ENCODE assay signal across 11 mouse cellular contexts in genomic region chr4:118108779-118109178, GRCm38 (mm10). TPM values are rescaled to one million over a fixed set of nuclear protein-coding genes. Genes with fewer than 3 reads are reported as not detected.
DNase-seq lines count a peak whose midpoint lies in the region; ATAC-seq lines count a peak whose summit lies in the region.
"Had no signal": no experiment of that assay in that cellular context is flagged by ENCODE, and none has a peak within 500 bp of the region (broad histone marks: within the 10 kb centered on the region; RNA-seq: fewer than 3 reads in every experiment).

No protein-coding gene starts in this region.

- ATAC-seq in embryonic facial prominence, embryonic 14.5 days (ENCODE audit: low read depth) = peak; percentile 33; the same call in 1 of the 2 replicates
- ATAC-seq in lung, embryonic 16.5 days (ENCODE audit: low read depth) = peak; percentile 89
- no peak for ATAC-seq in cerebellum, adult (ENCODE audit: insufficient number of reproducible peaks, low FRiP score, low TSS enrichment)
- ATAC-seq: Patski had no signal

- no peak overlapping the region for H3K4me2 ChIP-seq in embryonic facial prominence, embryonic 14.5 days (ENCODE audit: low read depth, low read length)
- no peak overlapping the region for H3K4me2 ChIP-seq in lung, embryonic 16.5 days (ENCODE audit: low read depth, low read length)

- 0 out of 2 replicates have a peak overlapping the region, but pooled peaks have one; percentile 19 for H3K9ac ChIP-seq in embryonic facial prominence, embryonic 14.5 days (ENCODE audit: low read depth, low read length)
- H3K9ac ChIP-seq in lung, embryonic 16.5 days (ENCODE audit: low read length) = no peak overlapping the region

- H3K4me3 ChIP-seq in embryonic facial prominence, embryonic 14.5 days (ENCODE audit: low read depth, low read length) = no peak overlapping the region
- H3K4me3 ChIP-seq in lung, embryonic 16.5 days (ENCODE audit: low read length) = no peak overlapping the region

- peaks cover 10% of the 10 kb centered on the region; the same call in 1 of the 2 replicates for H3K36me3 ChIP-seq in embryonic facial prominence, embryonic 14.5 days (ENCODE audit: control insufficient read depth, insufficient read depth, low read length)
- H3K36me3 ChIP-seq in lung, embryonic 16.5 days (ENCODE audit: control insufficient read depth, insufficient read depth, low read length) = no peaks in the 10 kb centered on the region

- intact Hi-C loops in gastrocnemius, postnatal 14 days (cut with DNase I; ENCODE audit: low total_unique reads) = no loop called here
- intact Hi-C loops in heart, postnatal 25 days (cut with DNase I) = no loop called here

- 0 out of 2 replicates have a peak, but pooled peaks cover 5% of the 10 kb centered on the region for H3K9me3 ChIP-seq in embryonic facial prominence, embryonic 14.5 days (ENCODE audit: control insufficient read depth, low read length)
- H3K9me3 ChIP-seq in lung, embryonic 16.5 days (ENCODE audit: control insufficient read depth, low read length) = peaks cover 4% of the 10 kb centered on the region; the same call in 1 of the 2 replicates

- DNase-seq in gastrocnemius, postnatal 14 days = peak; percentile 49
- DNase-seq in gastrocnemius, adult 8-10 months (ENCODE audit: low spot score in 2 of 2) = no peak
- no peak for DNase-seq in embryonic facial prominence, embryonic 14.5 days (ENCODE audit: low spot score)
- DNase-seq in heart, postnatal 25 days (ENCODE audit: low spot score) = peak; percentile 26
- DNase-seq in cerebellum, postnatal 14 days = no peak
- no peak for DNase-seq in thymus, postnatal 25 days
- DNase-seq: B cell, adult 2 months; right cerebral cortex, adult 18-20 months had no signal

- no peaks in the 10 kb centered on the region for H3K27me3 ChIP-seq in embryonic facial prominence, embryonic 14.5 days (replicated peaks; ENCODE audit: control insufficient read depth, insufficient read depth, low read length)
- no peaks in the 10 kb centered on the region for H3K27me3 ChIP-seq in lung, embryonic 16.5 days (ENCODE audit: control insufficient read depth, insufficient read depth, low read depth, low read length)
- H3K27me3 ChIP-seq: Patski had no signal

- WGBS in embryonic facial prominence, embryonic 14.5 days = 61% methylated on average over 7 of the region's 7 CpGs
- WGBS in lung, embryonic 16.5 days = 36% methylated on average over 7 of the region's 7 CpGs

- 0 out of 2 replicates have a peak, but pooled peaks cover 5% of the 10 kb centered on the region for H3K4me1 ChIP-seq in embryonic facial prominence, embryonic 14.5 days (ENCODE audit: control insufficient read depth, insufficient read depth, low read length)
- peaks cover 12% of the 10 kb centered on the region for H3K4me1 ChIP-seq in lung, embryonic 16.5 days (replicated peaks; ENCODE audit: control insufficient read depth, insufficient read depth, low read length)

- H3K27ac ChIP-seq in embryonic facial prominence, embryonic 14.5 days (replicated peaks; ENCODE audit: low read depth, low read length) = no peak overlapping the region
- peak overlapping the region; percentile 32 for H3K27ac ChIP-seq in lung, embryonic 16.5 days (ENCODE audit: low read length)

RNA-seq across cellular contexts. Expression of gene St3gal3, which starts 25.9 kb away (rescaled TPM):
- 10 to 100 TPM; 50.0 to 56.1 TPM for total RNA-seq in gastrocnemius, postnatal 14 days (2021)
- total RNA-seq in gastrocnemius, adult 8-10 months (2022) = 10 to 100 TPM; 76.0 to 83.1 (median 80.6) TPM
- polyA plus RNA-seq in embryonic facial prominence, embryonic 14.5 days (2014; fragmentation: Nextera tagmentation; extraction: Ambion mirVana) = 5.6 and 6.6 TPM in 2 replicates
- total RNA-seq in heart, postnatal 25 days (2021) = 10 to 100 TPM; 61.6 to 66.6 TPM
- polyA plus RNA-seq in lung, embryonic 16.5 days (2015; fragmentation: Nextera tagmentation; extraction: Ambion mirVana) = 6.7 TPM in 2 replicates

Comparison
In these comparisons a context has a peak if more than half of its experiments do, and no peak if none do; other contexts are left out.
1. DNase-seq: peak in gastrocnemius, postnatal 14 days (single experiment) and heart, postnatal 25 days (single experiment); none in gastrocnemius, adult 8-10 months (0 of 2), embryonic facial prominence, embryonic 14.5 days (single experiment), cerebellum, postnatal 14 days (0 of 2) and thymus, postnatal 25 days (single experiment).